Comparison of ENCODE assay signal across 9 mouse cellular contexts in the genomic region with DNA sequence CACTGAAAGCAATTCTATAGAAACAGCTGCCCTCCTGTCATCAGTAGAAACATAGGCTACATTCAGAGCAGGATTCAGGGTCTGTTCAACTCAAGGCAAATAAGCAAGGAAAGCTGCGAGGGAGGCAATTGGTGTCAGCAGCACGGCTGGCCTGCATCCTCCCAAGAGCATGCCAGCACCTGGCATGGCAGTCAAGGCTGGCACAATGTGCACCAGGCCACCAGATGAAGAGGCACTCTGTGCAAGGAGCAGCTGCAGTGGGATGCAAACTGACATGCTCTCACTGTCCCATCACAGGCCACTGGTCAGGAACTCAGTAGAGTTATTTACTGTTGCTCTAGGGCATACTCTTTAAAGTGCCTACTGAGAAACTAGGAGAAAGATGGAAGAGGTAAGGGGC. TPM values are rescaled to one million over a fixed set of nuclear protein-coding genes. Genes with fewer than 3 reads are reported as not detected.
DNase-seq lines count a peak whose midpoint lies in the region; ATAC-seq lines count a peak whose summit lies in the region.
"Had no signal": no experiment of that assay in that cellular context is flagged by ENCODE, and none has a peak within 500 bp of the region (broad histone marks: within the 10 kb centered on the region; RNA-seq: fewer than 3 reads in every experiment).

No protein-coding gene starts in this region.

- no peaks in the 10 kb centered on the region for H3K27me3 ChIP-seq in megakaryocyte, embryonic 14.5 days (replicated peaks)
- H3K27me3 ChIP-seq in limb, embryonic 10.5 days (ENCODE audit: low read depth, poor library complexity, severe bottlenecking) = no peaks in the 10 kb centered on the region

- no peak for ATAC-seq in megakaryocyte, adult 5-6 weeks (ENCODE audit: poor library complexity, severe bottlenecking)

- 83% methylated on average over 2 of the region's 2 CpGs for WGBS in limb, embryonic 10.5 days

- peak; percentile 36 for DNase-seq in cerebellum, adult 9-11 months
- DNase-seq in cerebellum, adult 9-10 months = no peak
- peak; percentile 26 to 65 for DNase-seq in cerebellum, postnatal 4 days (ENCODE audit: low spot score in 2 of 2)
- peak; percentile 47 to 59 for DNase-seq in layer of hippocampus, postnatal 14 days (ENCODE audit: low spot score in 2 of 2)
- DNase-seq in limb, embryonic 10.5 days (ENCODE audit: low spot score) = no peak
- DNase-seq in urinary bladder, postnatal 36 days (ENCODE audit: low spot score in 2 of 2) = no peak
- DNase-seq: lung, adult 2 months had no signal

- no peak overlapping the region for H3K27ac ChIP-seq in limb, embryonic 10.5 days

- H3K4me1 ChIP-seq in megakaryocyte, embryonic 14.5 days = peaks cover 98% of the 10 kb centered on the region
- no peaks in the 10 kb centered on the region for H3K4me1 ChIP-seq in limb, embryonic 10.5 days

- peaks cover 75% of the 10 kb centered on the region for H3K36me3 ChIP-seq in megakaryocyte, embryonic 14.5 days (replicated peaks; ENCODE audit: low read length)
- peaks cover 16% of the 10 kb centered on the region for H3K36me3 ChIP-seq in limb, embryonic 10.5 days

- peak overlapping the region; percentile 38 for H3K4me3 ChIP-seq in megakaryocyte, embryonic 14.5 days (replicated peaks)
- H3K4me3 ChIP-seq in limb, embryonic 10.5 days = no peak overlapping the region

- no peaks in the 10 kb centered on the region for H3K9me3 ChIP-seq in megakaryocyte, embryonic 14.5 days
- H3K9me3 ChIP-seq in limb, embryonic 10.5 days (replicated peaks) = no peaks in the 10 kb centered on the region

RNA-seq across cellular contexts. Expression of gene Tbxas1, which starts 34.8 kb away (rescaled TPM):
- 165 and 265 TPM in 2 replicates for polyA plus RNA-seq in megakaryocyte, embryonic 14.5 days (2012; ENCODE audit: insufficient read depth, low replicate concordance)
- total RNA-seq in megakaryocyte, adult 5-6 weeks (2015) = 22.3 and 25.1 TPM in 2 replicates
- total RNA-seq in megakaryocyte, adult 5-6 weeks (2017) = 33.0 and 43.3 TPM in 2 replicates
- 1 to 10 TPM; 1.9 to 3.1 TPM for total RNA-seq in layer of hippocampus, postnatal 14 days (2021)
- polyA plus RNA-seq in limb, embryonic 10.5 days (2016; fragmentation: Nextera tagmentation; extraction: Ambion mirVana) = 1.1 TPM in 2 replicates

RNA-seq across cellular contexts. Expression of gene Hipk2, which starts 35.6 kb away (rescaled TPM):
- polyA plus RNA-seq in megakaryocyte, embryonic 14.5 days (2012; ENCODE audit: insufficient read depth, low replicate concordance) = 102 and 296 TPM in 2 replicates
- 54.5 and 60.9 TPM in 2 replicates for total RNA-seq in megakaryocyte, adult 5-6 weeks (2015)
- 9.5 and 21.8 TPM in 2 replicates for total RNA-seq in megakaryocyte, adult 5-6 weeks (2017)
- 10 to 100 TPM; 60.4 to 62.3 TPM for total RNA-seq in layer of hippocampus, postnatal 14 days (2021)
- polyA plus RNA-seq in limb, embryonic 10.5 days (2016; fragmentation: Nextera tagmentation; extraction: Ambion mirVana) = 20.6 and 21.8 TPM in 2 replicates

Comparison
In these comparisons a context has a peak if more than half of its experiments do, and no peak if none do; other contexts are left out.
1. DNase-seq: peak in cerebellum, adult 9-11 months (single experiment), cerebellum, postnatal 4 days (2 of 2) and layer of hippocampus, postnatal 14 days (2 of 2); none in cerebellum, adult 9-10 months (single experiment), limb, embryonic 10.5 days (single experiment) and urinary bladder, postnatal 36 days (0 of 2).
2. RNA of gene Tbxas1, which starts 34.8 kb away (total RNA-seq): 22.3 to 43.3 TPM in megakaryocyte, adult 5-6 weeks; 1.9 to 3.1 TPM in layer of hippocampus, postnatal 14 days; every median in the first group is over 4 times any median in the second.